Mouse (Mus musculus) heart, postnatal 0 days (tissue): ENCODE measurements around the gene Vrk1.

ENCODE experiments used
- CTCF ChIP-seq: IDR thresholded peaks from 2 replicates; pipeline ENCODE4 v1.5.1; 2016; ENCODE audit warnings: antibody characterized with exemption, control low read depth, low read depth
- EP300 ChIP-seq: IDR thresholded peaks from 2 replicates; pipeline ENCODE4 v1.6.1; 2016; ENCODE audit warnings: antibody characterized with exemption, low read depth

DNA sequence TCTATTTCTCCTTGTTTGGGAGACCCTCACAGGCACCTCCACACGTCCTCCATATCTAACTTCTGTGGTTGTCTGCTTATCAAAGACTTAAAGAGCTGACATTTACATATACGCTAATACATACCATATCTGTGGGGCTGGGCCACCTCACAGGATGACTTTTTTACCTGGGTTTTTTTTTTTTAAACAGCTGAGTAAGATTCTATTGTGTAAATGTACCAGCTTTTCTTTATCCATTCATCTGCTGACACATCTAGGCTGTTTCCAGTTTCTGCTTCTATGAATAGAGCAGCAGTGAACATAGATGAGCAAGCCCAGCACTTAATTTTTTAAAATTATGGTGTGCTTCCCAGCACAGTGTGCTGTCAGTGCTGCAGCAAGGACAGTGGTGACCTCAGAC lies 19.6 kb downstream of the Vrk1 start:
- TF ChIP-seq CTCF (no peak), EP300 (no peak)
